Mouse (Mus musculus): ENCODE results near the gene Il2ra. TPM values are rescaled to one million over a fixed set of nuclear protein-coding genes. Genes with fewer than 3 reads are reported as not detected.
"Not testable (repeated sequence)": the region's sequence is repeated elsewhere in the genome, so short reads cannot be mapped to it uniquely, and the experiment has no call there.

The Il2ra gene
- total RNA-seq, 2 experiments from 2014 or later, result 0.09 to 0.15 TPM

- intact Hi-C loops (cut with DNase I), result no loop called here
- no peak for DNase-seq (ENCODE audit: low spot score in 2 of 2)
Observed at GRCm38 (mm10) chr2:11693352-11693751, 50.7 kb downstream of the Il2ra start.

GRCm38 (mm10) chr2:11694104-11694503 lies 51.5 kb downstream of the Il2ra start:
- DNase-seq (ENCODE audit: low spot score in 2 of 2), result no peak
- intact Hi-C loops (cut with DNase I), result no loop called here

GRCm38 (mm10) chr2:11695867-11696266 lies 53.3 kb downstream of the Il2ra start:
- intact Hi-C loops (cut with DNase I), result no loop called here
- DNase-seq (ENCODE audit: low spot score in 2 of 2), result no peak

- no peak for DNase-seq (ENCODE audit: low spot score in 2 of 2)
- intact Hi-C loops (cut with DNase I), result no loop called here
Observed at GRCm38 (mm10) chr2:11698994-11699393, 56.4 kb downstream of the Il2ra start.

GRCm38 (mm10) chr2:11699905-11700304 lies 57.3 kb downstream of the Il2ra start:
- no peak for DNase-seq (ENCODE audit: low spot score in 2 of 2)
- intact Hi-C loops (cut with DNase I), result no loop called here

GRCm38 (mm10) chr2:11705201-11706025 lies 62.8 kb downstream of the Il2ra start, which contains the start of gene Il15ra:
Il15ra (plus strand) TSS chr2:11705290.
- DNase-seq (ENCODE audit: low spot score in 2 of 2), result peak; percentile 56 to 72
- intact Hi-C loops (cut with DNase I), result no loop called here

- intact Hi-C loops (cut with DNase I), result no loop called here
- no peak for DNase-seq (ENCODE audit: low spot score in 2 of 2)
Observed at GRCm38 (mm10) chr2:11706030-11706745, 63.6 kb downstream of the Il2ra start.

GRCm38 (mm10) chr2:11706746-11707065 lies 64.1 kb downstream of the Il2ra start:
- peak; percentile 24 to 34 for DNase-seq (ENCODE audit: low spot score in 2 of 2)
- intact Hi-C loops (cut with DNase I), result no loop called here

- DNase-seq (ENCODE audit: low spot score in 2 of 2), result no peak
- intact Hi-C loops (cut with DNase I), result no loop called here
Observed at GRCm38 (mm10) chr2:11708538-11708937, 65.9 kb downstream of the Il2ra start.

- intact Hi-C loops (cut with DNase I), result not testable (repeated sequence)
Observed at GRCm38 (mm10) chr2:11710101-11710500, 67.5 kb downstream of the Il2ra start.

GRCm38 (mm10) chr2:11712483-11712990 lies 69.9 kb downstream of the Il2ra start:
- intact Hi-C loops (cut with DNase I), result no loop called here
- DNase-seq (ENCODE audit: low spot score in 2 of 2), result no peak

More at GRCm38 (mm10) chr2:11710101-11710500, 67.5 kb downstream of the Il2ra start:
- not testable (repeated sequence) for DNase-seq (ENCODE audit: low spot score in 2 of 2)

- intact Hi-C loops (cut with DNase I), result no loop called here
- DNase-seq (ENCODE audit: low spot score in 2 of 2), result no peak
Observed at GRCm38 (mm10) chr2:11713021-11713420, 70.4 kb downstream of the Il2ra start.

GRCm38 (mm10) chr2:11714535-11714934 lies 71.9 kb downstream of the Il2ra start:
- DNase-seq (ENCODE audit: low spot score in 2 of 2), result no peak
- intact Hi-C loops (cut with DNase I), result no loop called here

GRCm38 (mm10) chr2:11718573-11718972 lies 76.0 kb downstream of the Il2ra start:
- DNase-seq (ENCODE audit: low spot score in 2 of 2), result no peak
- intact Hi-C loops (cut with DNase I), result no loop called here

- intact Hi-C loops (cut with DNase I), result no loop called here
- DNase-seq (ENCODE audit: low spot score in 2 of 2), result no peak
Observed at GRCm38 (mm10) chr2:11722564-11722963, 80.0 kb downstream of the Il2ra start.

GRCm38 (mm10) chr2:11727574-11727973 lies 85.0 kb downstream of the Il2ra start:
- intact Hi-C loops (cut with DNase I), result no loop called here
- no peak for DNase-seq (ENCODE audit: low spot score in 2 of 2)

- DNase-seq (ENCODE audit: low spot score in 2 of 2), result no peak
- intact Hi-C loops (cut with DNase I), result no loop called here
Observed at GRCm38 (mm10) chr2:11729091-11729490, 86.5 kb downstream of the Il2ra start.

GRCm38 (mm10) chr2:11732978-11733377 lies 90.4 kb downstream of the Il2ra start:
- intact Hi-C loops (cut with DNase I), result no loop called here
- DNase-seq (ENCODE audit: low spot score in 2 of 2), result no peak

- DNase-seq (ENCODE audit: low spot score in 2 of 2), result no peak
- intact Hi-C loops (cut with DNase I), result no loop called here
Observed at GRCm38 (mm10) chr2:11735853-11736252, 93.2 kb downstream of the Il2ra start.

- intact Hi-C loops (cut with DNase I), result no loop called here
- no peak for DNase-seq (ENCODE audit: low spot score in 2 of 2)
Observed at GRCm38 (mm10) chr2:11738794-11739193, 96.2 kb downstream of the Il2ra start.
